Mouse (Mus musculus): ENCODE data around the gene Snupn. TPM values are rescaled to one million over a fixed set of nuclear protein-coding genes. Genes with fewer than 3 reads are reported as not detected.
"Not testable (repeated sequence)": the region's sequence is repeated elsewhere in the genome, so short reads cannot be mapped to it uniquely, and the experiment has no call there.

Snupn gene
- total RNA-seq, 2 experiments from 2014 or later, result 16.7 to 18.1 TPM

- peak; percentile 84 to 88 for DNase-seq (ENCODE audit: low spot score in 2 of 2)
Measured at GRCm38 (mm10) chr9:56928041-56928811, 22.5 kb upstream of the Snupn start, which contains the start of gene Snx33. TSS of gene Snx33 (minus strand) at chr9:56928371.

GRCm38 (mm10) chr9:56929496-56929895 is 21.2 kb upstream of the Snupn start:
- no peak for DNase-seq (ENCODE audit: low spot score in 2 of 2)

GRCm38 (mm10) chr9:56930556-56930955 is 20.1 kb upstream of the Snupn start:
- no peak for DNase-seq (ENCODE audit: low spot score in 2 of 2)

- no peak for DNase-seq (ENCODE audit: low spot score in 2 of 2)
Measured at GRCm38 (mm10) chr9:56936861-56937222, 13.8 kb upstream of the Snupn start.

- peak; percentile 88 to 97 for DNase-seq (ENCODE audit: low spot score in 2 of 2)
Measured at GRCm38 (mm10) chr9:56937223-56938160, 13.2 kb upstream of the Snupn start, which contains the start of gene Imp3. TSS of gene Imp3 (plus strand) at chr9:56937475.

- DNase-seq (ENCODE audit: low spot score in 2 of 2), result no peak
Measured at GRCm38 (mm10) chr9:56938374-56938773, 12.3 kb upstream of the Snupn start.

- DNase-seq (ENCODE audit: low spot score in 2 of 2), result peak; percentile 17 to 52
Measured at GRCm38 (mm10) chr9:56947481-56947880, 3.2 kb upstream of the Snupn start.

- not testable (repeated sequence) for DNase-seq (ENCODE audit: low spot score in 2 of 2)
Measured at GRCm38 (mm10) chr9:56948699-56949098, 2.0 kb upstream of the Snupn start.

GRCm38 (mm10) chr9:56949767-56950166 is 911 bp upstream of the Snupn start:
- no peak for DNase-seq (ENCODE audit: low spot score in 2 of 2)

- DNase-seq (ENCODE audit: low spot score in 2 of 2), result no peak
Measured at GRCm38 (mm10) chr9:56953562-56953961, 2.9 kb downstream of the Snupn start.

- no peak for DNase-seq (ENCODE audit: low spot score in 2 of 2)
Measured at GRCm38 (mm10) chr9:56956966-56957675, 6.4 kb downstream of the Snupn start.

GRCm38 (mm10) chr9:56958689-56959088 is 8.0 kb downstream of the Snupn start:
- DNase-seq (ENCODE audit: low spot score in 2 of 2), result no peak

GRCm38 (mm10) chr9:56961591-56961990 is 10.9 kb downstream of the Snupn start:
- DNase-seq (ENCODE audit: low spot score in 2 of 2), result no peak

- DNase-seq (ENCODE audit: low spot score in 2 of 2), result no peak
Measured at GRCm38 (mm10) chr9:56970158-56970557, 19.5 kb downstream of the Snupn start.

GRCm38 (mm10) chr9:56973960-56974524 is 23.4 kb downstream of the Snupn start:
- DNase-seq (ENCODE audit: low spot score in 2 of 2), result no peak

- no peak for DNase-seq (ENCODE audit: low spot score in 2 of 2)
Measured at GRCm38 (mm10) chr9:56975199-56975598, 24.5 kb downstream of the Snupn start.

GRCm38 (mm10) chr9:56980186-56980585 is 29.5 kb downstream of the Snupn start:
- DNase-seq (ENCODE audit: low spot score in 2 of 2), result no peak

- DNase-seq (ENCODE audit: low spot score in 2 of 2), result no peak
Measured at GRCm38 (mm10) chr9:56981502-56981901, 30.8 kb downstream of the Snupn start.

- peak; percentile 86 to 91 for DNase-seq (ENCODE audit: low spot score in 2 of 2)
Measured at GRCm38 (mm10) chr9:56994286-56995197, 43.9 kb downstream of the Snupn start, which contains the start of gene Ptpn9. TSS of gene Ptpn9 (plus strand) at chr9:56994923.
